Mouse (Mus musculus) ES-CJ7 (cell line): ENCODE results near the gene Arhgdia.
A peak's percentile ranks its signal among the peaks of the same experiment; 100 is the strongest.

Experiments used
- DNase-seq: peaks from one replicate; pipeline ENCODE4 v3.0.0; 2011; ENCODE audit warnings: low read depth, low spot score

The Arhgdia gene

GRCm38 (mm10) chr11:120554834-120555233 is 26.6 kb downstream of the Arhgdia start:
- no peak for DNase-seq

- DNase-seq: no peak
Observed at GRCm38 (mm10) chr11:120552736-120553135, 28.7 kb downstream of the Arhgdia start.

GRCm38 (mm10) chr11:120550810-120551440 is 30.5 kb downstream of the Arhgdia start, which contains the start of gene Ppp1r27:
Gene Ppp1r27 (minus strand): TSS chr11:120551132.
- DNase-seq: no peak

- DNase-seq: no peak
Observed at GRCm38 (mm10) chr11:120549986-120550809, 31.2 kb downstream of the Arhgdia start.

GRCm38 (mm10) chr11:120549168-120549945 is 32.1 kb downstream of the Arhgdia start, which contains the start of gene Mcrip1:
Gene Mcrip1 (minus strand): TSS chr11:120549727.
- DNase-seq: peak; percentile 85

- no peak for DNase-seq
Observed at GRCm38 (mm10) chr11:120548786-120549167, 32.6 kb downstream of the Arhgdia start.

- DNase-seq: no peak
Observed at GRCm38 (mm10) chr11:120548214-120548613, 33.2 kb downstream of the Arhgdia start.

- DNase-seq: no peak
Observed at GRCm38 (mm10) chr11:120547469-120547868, 34.0 kb downstream of the Arhgdia start.

GRCm38 (mm10) chr11:120545964-120546363 is 35.5 kb downstream of the Arhgdia start:
- DNase-seq: no peak

- no peak for DNase-seq
Observed at GRCm38 (mm10) chr11:120542376-120542775, 39.0 kb downstream of the Arhgdia start.

- DNase-seq: peak; percentile 48
Observed at GRCm38 (mm10) chr11:120541907-120542306, 39.5 kb downstream of the Arhgdia start.

- DNase-seq: peak; percentile 62
Observed at GRCm38 (mm10) chr11:120539285-120540014, 42.0 kb downstream of the Arhgdia start.

GRCm38 (mm10) chr11:120538955-120539284 is 42.5 kb downstream of the Arhgdia start:
- no peak for DNase-seq

- no peak for DNase-seq
Observed at GRCm38 (mm10) chr11:120538485-120538884, 42.9 kb downstream of the Arhgdia start.

GRCm38 (mm10) chr11:120535804-120536203 is 45.6 kb downstream of the Arhgdia start:
- no peak for DNase-seq

GRCm38 (mm10) chr11:120535145-120535544 is 46.3 kb downstream of the Arhgdia start:
- DNase-seq: no peak

- no peak for DNase-seq
Observed at GRCm38 (mm10) chr11:120534093-120534492, 47.3 kb downstream of the Arhgdia start.

- DNase-seq: no peak
Observed at GRCm38 (mm10) chr11:120531646-120532045, 49.8 kb downstream of the Arhgdia start.

- DNase-seq: no peak
Observed at GRCm38 (mm10) chr11:120530085-120530964, 51.1 kb downstream of the Arhgdia start, which contains the start of gene Gcgr. Gene Gcgr (plus strand): TSS chr11:120530699.

GRCm38 (mm10) chr11:120528903-120529302 is 52.5 kb downstream of the Arhgdia start:
- no peak for DNase-seq
